Mouse (Mus musculus): ENCODE results near the gene Klf11. TPM values are rescaled to one million over a fixed set of nuclear protein-coding genes. Genes with fewer than 3 reads are reported as not detected.
"Not testable (repeated sequence)": the region's sequence is repeated elsewhere in the genome, so short reads cannot be mapped to it uniquely, and the experiment has no call there.

The Klf11 gene
- polyA plus RNA-seq, 1 experiment from 2014 or later = 13.6 TPM

- H3K4me2 ChIP-seq = no peak overlapping the region
- no peaks in the 10 kb centered on the region for H3K9me3 ChIP-seq
- no peaks in the 10 kb centered on the region for H3K36me3 ChIP-seq
- H3K27me3 ChIP-seq = no peaks in the 10 kb centered on the region
- H3K9ac ChIP-seq = no peak overlapping the region
- H3K4me1 ChIP-seq = no peaks in the 10 kb centered on the region
- no peak overlapping the region for H3K27ac ChIP-seq
- WGBS = 75% methylated on average over 3 of the region's 3 CpGs
- ATAC-seq (ENCODE audit: insufficient number of reproducible peaks, low FRiP score, low TSS enrichment, low read depth) = no peak
- H3K4me3 ChIP-seq = no peak overlapping the region
Observed at GRCm38 (mm10) chr12:24690351-24690750, 39.3 kb downstream of the Klf11 start.

- Histone ChIP-seq H3K9me3 (no peaks in the 10 kb centered on the region), H3K4me1 (no peaks in the 10 kb centered on the region), H3K36me3 (no peaks in the 10 kb centered on the region), H3K9ac (no peak overlapping the region), H3K4me2 (no peak overlapping the region), H3K4me3 (no peak overlapping the region), H3K27me3 (0 out of 2 replicates have a peak, but pooled peaks cover 5% of the 10 kb centered on the region), H3K27ac (no peak overlapping the region)
- ATAC-seq (ENCODE audit: insufficient number of reproducible peaks, low FRiP score, low TSS enrichment, low read depth) = no peak
- WGBS = 35% methylated on average over 16 of the region's 16 CpGs
Observed at GRCm38 (mm10) chr12:24696500-24697483, 45.7 kb downstream of the Klf11 start.

DNA sequence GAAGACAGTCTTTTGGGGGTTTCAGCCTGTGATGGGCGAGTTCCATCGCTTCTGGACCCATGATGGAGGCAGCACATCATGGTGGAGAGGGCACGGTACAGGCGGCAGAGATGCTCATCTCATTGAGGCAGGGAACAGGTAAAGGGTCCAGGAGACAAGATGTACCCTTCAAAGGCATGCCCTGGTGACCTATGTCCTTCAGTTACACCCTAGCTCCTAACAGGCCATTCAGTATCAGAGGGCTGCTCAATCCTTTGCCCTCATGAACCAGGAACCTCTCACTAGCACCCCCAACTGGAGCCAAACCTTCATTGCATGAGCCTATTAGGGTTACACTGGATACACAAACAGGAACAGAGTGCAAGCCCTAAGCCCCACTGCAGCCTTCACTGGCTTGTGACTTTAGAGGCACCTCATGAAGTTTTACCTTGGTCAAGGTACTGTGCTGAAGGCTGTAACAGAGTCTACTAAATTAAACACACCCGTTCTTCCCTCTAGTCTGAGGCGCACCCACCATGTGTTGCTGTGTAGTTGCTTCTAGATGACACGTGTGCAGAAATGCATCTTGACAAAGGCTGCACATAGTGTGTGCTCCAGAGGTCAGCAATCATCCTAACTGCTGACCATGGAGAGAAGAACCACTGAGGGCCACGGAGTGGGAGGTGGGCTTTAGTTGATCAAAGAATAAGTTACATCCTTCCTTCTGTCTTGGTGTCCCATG lies 46.6 kb downstream of the Klf11 start:
- no peaks in the 10 kb centered on the region for H3K36me3 ChIP-seq
- no peak overlapping the region for H3K4me3 ChIP-seq
- no peak overlapping the region for H3K27ac ChIP-seq
- no peak for ATAC-seq (ENCODE audit: insufficient number of reproducible peaks, low FRiP score, low TSS enrichment, low read depth)
- no peak overlapping the region for H3K9ac ChIP-seq
- no peak overlapping the region for H3K4me2 ChIP-seq
- 0 out of 2 replicates have a peak, but pooled peaks cover 5% of the 10 kb centered on the region for H3K27me3 ChIP-seq
- no peaks in the 10 kb centered on the region for H3K4me1 ChIP-seq
- H3K9me3 ChIP-seq = no peaks in the 10 kb centered on the region
- 60% methylated on average over 8 of the region's 8 CpGs for WGBS

DNA sequence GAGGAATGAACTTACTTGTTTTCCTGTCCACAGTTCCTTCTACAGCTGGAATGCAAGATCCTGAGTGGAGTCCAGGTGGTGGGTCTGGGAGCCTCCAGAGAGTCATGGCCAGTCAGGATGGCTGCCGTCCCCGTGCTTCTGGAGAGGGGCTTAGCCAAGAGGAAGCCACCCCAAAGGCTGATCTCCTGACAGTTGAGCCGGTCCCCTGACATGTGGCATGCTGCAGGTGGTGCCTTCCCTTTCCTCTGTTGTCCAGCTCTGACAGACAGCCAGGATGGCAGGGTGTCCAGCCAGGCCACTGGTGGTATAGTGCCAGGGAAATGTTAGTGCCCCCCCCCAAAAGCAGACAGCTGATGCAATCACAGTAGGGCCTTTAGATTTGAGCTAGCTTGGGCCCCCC lies 47.4 kb downstream of the Klf11 start:
- Histone ChIP-seq H3K9ac (no peak overlapping the region), H3K4me2 (no peak overlapping the region), H3K27me3 (0 out of 2 replicates have a peak, but pooled peaks cover 5% of the 10 kb centered on the region), H3K36me3 (no peaks in the 10 kb centered on the region), H3K27ac (no peak overlapping the region), H3K9me3 (no peaks in the 10 kb centered on the region), H3K4me1 (no peaks in the 10 kb centered on the region), H3K4me3 (no peak overlapping the region)
- no peak for ATAC-seq (ENCODE audit: insufficient number of reproducible peaks, low FRiP score, low TSS enrichment, low read depth)
- WGBS = 75% methylated on average over 3 of the region's 3 CpGs

DNA sequence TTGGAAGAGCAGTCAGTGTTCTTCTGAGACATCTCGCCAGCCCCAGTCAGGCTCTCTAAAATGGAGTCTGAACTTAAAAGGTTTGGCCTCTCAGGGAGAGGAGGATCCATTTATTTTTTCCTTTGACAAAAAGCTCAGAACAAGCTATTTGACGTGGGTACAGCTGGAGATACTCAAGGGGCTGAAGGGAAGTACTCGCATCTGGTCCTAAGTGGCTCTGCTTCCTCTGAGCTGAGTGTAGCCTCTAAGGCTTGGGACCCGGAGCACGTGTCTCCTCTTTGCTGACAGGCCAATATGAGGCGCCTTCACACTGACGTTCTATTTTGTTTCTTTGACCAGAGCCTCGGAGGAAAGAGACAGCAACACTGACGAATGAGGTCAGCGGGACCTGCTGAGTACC lies 48.5 kb downstream of the Klf11 start:
- no peak for ATAC-seq (ENCODE audit: insufficient number of reproducible peaks, low FRiP score, low TSS enrichment, low read depth)
- Histone ChIP-seq H3K27ac (no peak overlapping the region), H3K9ac (no peak overlapping the region), H3K4me3 (no peak overlapping the region), H3K4me1 (no peaks in the 10 kb centered on the region), H3K4me2 (no peak overlapping the region), H3K36me3 (no peaks in the 10 kb centered on the region), H3K9me3 (no peaks in the 10 kb centered on the region), H3K27me3 (0 out of 2 replicates have a peak, but pooled peaks cover 5% of the 10 kb centered on the region)
- 61% methylated on average over 10 of the region's 10 CpGs for WGBS

DNA sequence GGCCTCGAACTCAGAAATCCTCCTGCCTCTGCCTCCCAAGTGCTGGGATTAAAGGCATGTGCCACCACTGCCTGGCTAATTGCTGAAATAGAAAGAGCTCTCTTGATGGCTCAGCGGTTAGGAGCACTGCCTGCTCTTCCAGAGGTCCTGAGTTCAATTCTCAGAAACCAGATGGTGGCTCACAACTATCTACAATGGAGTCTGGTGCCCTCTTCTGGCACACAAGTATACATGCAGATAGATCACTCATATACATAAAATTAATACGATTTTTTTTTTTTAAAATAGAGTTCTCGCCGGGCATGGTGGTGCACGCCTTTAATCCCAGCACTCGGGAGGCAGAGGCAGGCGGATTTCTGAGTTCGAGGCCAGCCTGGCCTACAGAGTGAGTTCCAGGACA lies 50.5 kb downstream of the Klf11 start:
- not testable (repeated sequence) for H3K4me3 ChIP-seq; H3K4me2 ChIP-seq; H3K9me3 ChIP-seq; H3K4me1 ChIP-seq; H3K27ac ChIP-seq; H3K27me3 ChIP-seq; H3K36me3 ChIP-seq; ATAC-seq (ENCODE audit: insufficient number of reproducible peaks, low FRiP score, low TSS enrichment, low read depth); H3K9ac ChIP-seq
- 87% methylated on average over 9 of the region's 9 CpGs for WGBS

GRCm38 (mm10) chr12:24703013-24703412 lies 51.9 kb downstream of the Klf11 start:
- no peak overlapping the region for H3K9ac ChIP-seq
- 75% methylated on average over 3 of the region's 3 CpGs for WGBS
- 0 out of 2 replicates have a peak, but pooled peaks cover 5% of the 10 kb centered on the region for H3K27me3 ChIP-seq
- H3K27ac ChIP-seq = no peak overlapping the region
- peaks cover 20% of the 10 kb centered on the region for H3K4me1 ChIP-seq
- H3K4me3 ChIP-seq = no peak overlapping the region
- no peak; the same call in 1 of the 2 replicates for ATAC-seq (ENCODE audit: insufficient number of reproducible peaks, low FRiP score, low TSS enrichment, low read depth)
- no peak overlapping the region for H3K4me2 ChIP-seq
- H3K36me3 ChIP-seq = no peaks in the 10 kb centered on the region
- no peaks in the 10 kb centered on the region for H3K9me3 ChIP-seq

- Histone ChIP-seq H3K27me3 (no peaks in the 10 kb centered on the region), H3K27ac (no peak overlapping the region), H3K9ac (no peak overlapping the region), H3K4me1 (peaks cover 34% of the 10 kb centered on the region), H3K4me3 (no peak overlapping the region), H3K36me3 (no peaks in the 10 kb centered on the region), H3K9me3 (no peaks in the 10 kb centered on the region), H3K4me2 (no peak overlapping the region)
- WGBS = 70% methylated on average over 15 of the region's 15 CpGs
- ATAC-seq (ENCODE audit: insufficient number of reproducible peaks, low FRiP score, low TSS enrichment, low read depth) = no peak
Observed at GRCm38 (mm10) chr12:24705502-24706263, 54.6 kb downstream of the Klf11 start.

DNA sequence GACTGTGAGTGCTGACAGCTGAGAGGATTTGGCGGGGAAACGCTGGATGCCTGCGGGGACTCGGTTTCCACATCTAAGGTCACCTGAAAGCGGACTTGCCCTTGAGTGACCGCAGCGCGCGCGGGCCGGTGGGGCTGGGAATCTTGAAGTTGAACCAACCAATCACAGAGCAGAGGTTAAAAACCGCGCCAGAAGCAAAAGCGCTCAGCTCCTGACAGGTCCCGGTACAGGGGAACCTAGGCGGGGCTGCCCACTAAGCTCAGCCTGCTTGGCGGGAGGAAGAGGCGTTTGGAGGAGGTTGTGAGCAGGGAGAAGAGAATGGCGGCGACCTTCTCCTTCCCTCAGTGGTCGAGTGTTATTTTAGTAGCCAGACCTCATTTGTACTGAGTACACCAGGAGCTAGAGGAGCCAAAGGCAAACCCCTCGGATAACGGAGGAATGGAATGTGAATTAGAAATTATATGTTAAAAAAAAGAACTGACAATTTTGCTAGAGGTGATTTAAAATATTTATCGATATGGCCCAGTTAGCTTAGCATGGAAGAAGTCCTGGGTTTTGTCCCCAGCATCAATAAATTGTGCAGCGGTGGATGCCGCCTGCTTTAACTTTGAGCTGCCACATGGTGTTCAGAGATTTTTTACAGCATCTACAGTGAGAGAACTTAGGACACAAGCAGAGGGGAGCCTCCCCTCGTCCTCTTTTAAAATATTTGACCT lies 55.8 kb downstream of the Klf11 start:
- no peaks in the 10 kb centered on the region for H3K27me3 ChIP-seq
- H3K9ac ChIP-seq = peak overlapping the region; percentile 73; the same call in 1 of the 2 replicates
- no peak for ATAC-seq (ENCODE audit: insufficient number of reproducible peaks, low FRiP score, low TSS enrichment, low read depth)
- H3K4me1 ChIP-seq = peaks cover 40% of the 10 kb centered on the region
- under 1% methylated on average over 27 of the region's 27 CpGs for WGBS
- H3K36me3 ChIP-seq = peaks cover 9% of the 10 kb centered on the region
- H3K9me3 ChIP-seq = no peaks in the 10 kb centered on the region
- H3K27ac ChIP-seq = peak overlapping the region; percentile 27; the same call in 1 of the 2 replicates
- peak overlapping the region; percentile 93 for H3K4me3 ChIP-seq
- peak overlapping the region; percentile 96 for H3K4me2 ChIP-seq

DNA sequence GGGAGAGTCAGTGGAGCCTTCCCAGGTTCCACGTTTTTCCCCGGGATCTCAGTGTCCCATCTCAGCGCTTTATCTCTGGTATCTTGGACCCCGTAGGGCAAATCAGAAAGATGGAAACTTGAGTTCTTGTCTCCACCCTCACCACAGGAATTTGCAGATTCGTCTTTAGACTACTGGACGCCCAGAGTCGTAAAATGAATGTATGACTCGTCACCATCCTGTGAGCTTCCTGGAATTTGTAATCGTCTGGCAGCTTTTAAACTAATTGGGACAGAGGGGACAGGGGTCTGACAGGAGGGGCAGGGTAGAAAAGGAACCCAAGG lies 56.4 kb downstream of the Klf11 start:
- peak overlapping the region; percentile 73 for H3K9ac ChIP-seq
- under 1% methylated on average over 9 of the region's 9 CpGs for WGBS
- peaks cover 40% of the 10 kb centered on the region for H3K4me1 ChIP-seq
- H3K27ac ChIP-seq = peak overlapping the region; percentile 27; the same call in 1 of the 2 replicates
- H3K4me3 ChIP-seq = peak overlapping the region; percentile 93
- H3K4me2 ChIP-seq = peak overlapping the region; percentile 96
- ATAC-seq (ENCODE audit: insufficient number of reproducible peaks, low FRiP score, low TSS enrichment, low read depth) = no peak
- no peaks in the 10 kb centered on the region for H3K27me3 ChIP-seq
- H3K36me3 ChIP-seq = peaks cover 13% of the 10 kb centered on the region
- H3K9me3 ChIP-seq = no peaks in the 10 kb centered on the region

All from limb, embryonic 15.5 days (tissue).